17 mouse cellular contexts compared by ENCODE assay signal in genomic region chr7:34398831-34399230, GRCm38 (mm10). TPM values are rescaled to one million over a fixed set of nuclear protein-coding genes. Genes with fewer than 3 reads are reported as not detected.
DNase-seq lines count a peak whose midpoint lies in the region; ATAC-seq lines count a peak whose summit lies in the region.
"Had no signal": no experiment of that assay in that cellular context is flagged by ENCODE, and none has a peak within 500 bp of the region (broad histone marks: within the 10 kb centered on the region; RNA-seq: fewer than 3 reads in every experiment).

No protein-coding gene starts in this region.

- no peaks in the 10 kb centered on the region for H3K4me1 ChIP-seq in heart, embryonic 10.5 days
- 0 out of 2 replicates have a peak, but pooled peaks cover 3% of the 10 kb centered on the region for H3K4me1 ChIP-seq in heart, embryonic 12.5 days (replicated peaks)
- H3K4me1 ChIP-seq: hindbrain, embryonic 15.5 days; midbrain, embryonic 12.5 days had no signal

- no peaks in the 10 kb centered on the region for H3K36me3 ChIP-seq in heart, embryonic 10.5 days
- H3K36me3 ChIP-seq in heart, embryonic 12.5 days = no peaks in the 10 kb centered on the region
- H3K36me3 ChIP-seq: hindbrain, embryonic 15.5 days; midbrain, embryonic 12.5 days had no signal

- H3K9me3 ChIP-seq in heart, embryonic 10.5 days = no peaks in the 10 kb centered on the region
- no peaks in the 10 kb centered on the region for H3K9me3 ChIP-seq in heart, embryonic 12.5 days (replicated peaks)
- H3K9me3 ChIP-seq: hindbrain, embryonic 15.5 days; midbrain, embryonic 12.5 days had no signal

- H3K27me3 ChIP-seq in heart, embryonic 10.5 days (ENCODE audit: insufficient read depth, poor library complexity, severe bottlenecking) = no peaks in the 10 kb centered on the region
- no peaks in the 10 kb centered on the region for H3K27me3 ChIP-seq in heart, embryonic 12.5 days (replicated peaks)
- H3K27me3 ChIP-seq: hindbrain, embryonic 15.5 days; midbrain, embryonic 12.5 days had no signal

- no peak for ATAC-seq in heart, embryonic 12.5 days (ENCODE audit: insufficient number of reproducible peaks, low FRiP score)
- ATAC-seq in erythroblast, adult 5-6 weeks (replicated peaks; ENCODE audit: low FRiP score, poor library complexity, severe bottlenecking) = no peak; the same call in 1 of the 2 replicates
- ATAC-seq: forebrain, embryonic 14.5 days had no signal

- DNase-seq in heart, embryonic 10.5 days (ENCODE audit: low spot score) = peak; percentile 31
- DNase-seq in lung, postnatal 10 days = peak; percentile 14
- no peak for DNase-seq in lung, adult 18-20 months
- peak; percentile 77 for DNase-seq in R1 (ENCODE audit: low read depth, low spot score)
- peak; percentile 43 for DNase-seq in retina, postnatal 1 day
- no peak for DNase-seq in frontal cortex, postnatal 14 days (ENCODE audit: low spot score in 2 of 2)
- DNase-seq: adrenal gland, adult 8-10 months; cerebellum, adult 18-20 months; kidney, postnatal 25 days; thymus, adult 2 months had no signal

- no peak overlapping the region for H3K4me2 ChIP-seq in heart, embryonic 12.5 days
- H3K4me2 ChIP-seq: heart, embryonic 11.5 days; hindbrain, embryonic 15.5 days; liver, embryonic 11.5 days; midbrain, embryonic 12.5 days had no signal

- 75% methylated on average over 5 of the region's 5 CpGs for WGBS in heart, embryonic 10.5 days
- 79% methylated on average over 5 of the region's 5 CpGs for WGBS in heart, embryonic 12.5 days

- no peak overlapping the region for H3K9ac ChIP-seq in heart, embryonic 12.5 days
- H3K9ac ChIP-seq: hindbrain, embryonic 15.5 days; midbrain, embryonic 12.5 days had no signal

- H3K27ac ChIP-seq in heart, embryonic 10.5 days = no peak overlapping the region
- H3K27ac ChIP-seq in heart, embryonic 12.5 days (ENCODE audit: poor library complexity, severe bottlenecking) = no peak overlapping the region
- H3K27ac ChIP-seq: hindbrain, embryonic 15.5 days; midbrain, embryonic 12.5 days had no signal

- no peak overlapping the region for H3K4me3 ChIP-seq in heart, embryonic 10.5 days
- H3K4me3 ChIP-seq in heart, embryonic 12.5 days = no peak overlapping the region
- H3K4me3 ChIP-seq: hindbrain, embryonic 15.5 days; midbrain, embryonic 12.5 days had no signal

RNA-seq across cellular contexts. Expression of gene Lsm14a, which starts 5.7 kb away (rescaled TPM):
- 67.4 and 84.3 TPM in 2 replicates for polyA plus RNA-seq in heart, embryonic 10.5 days (2016; fragmentation: Nextera tagmentation; extraction: Ambion mirVana)
- 80.3 and 82.9 TPM in 2 replicates for polyA plus RNA-seq in heart, embryonic 12.5 days (2016; fragmentation: Nextera tagmentation; extraction: Ambion mirVana)
- 54.0 and 54.3 TPM in 2 replicates for total RNA-seq in erythroblast, adult 5-6 weeks (2015; ENCODE audit: low replicate concordance)
- 52.1 and 84.2 TPM in 2 replicates for total RNA-seq in erythroblast, adult 5-6 weeks (2017; ENCODE audit: low replicate concordance)

Comparison
In these comparisons a context has a peak if more than half of its experiments do, and no peak if none do; other contexts are left out.
1. DNase-seq: peak in heart, embryonic 10.5 days (single experiment), lung, postnatal 10 days (single experiment), R1 (single experiment) and retina, postnatal 1 day (single experiment); none in lung, adult 18-20 months (0 of 2) and frontal cortex, postnatal 14 days (0 of 2).